Mouse (Mus musculus) E14TG2a.4 (cell line): ENCODE measurements at regions not wholly inside any gene's neighbourhood (a gene's known extent, or its start where the extent isn't known, plus 50 kb on each side); places are given as distances from the start of the nearest gene placed in this dataset.

ENCODE experiments used
- H3K27me3 ChIP-seq: 2 replicates; pipeline ENCODE4 v1.6.1; 2014; ENCODE audit warnings: low read length, control low read depth; ENCODE audit not compliant: insufficient read depth
- H3K36me3 ChIP-seq: 2 replicates; pipeline ENCODE4 v1.6.1; 2014; ENCODE audit warnings: low read length, control low read depth; ENCODE audit not compliant: insufficient read depth
- H3K4me1 ChIP-seq: replicated peaks from 2 replicates; pipeline ENCODE4 v1.6.1; 2014; ENCODE audit warnings: low read depth, low read length, control low read depth
- H3K4me3 ChIP-seq: replicated peaks from 2 replicates; pipeline ENCODE4 v1.5.1; 2014; ENCODE audit warnings: mild to moderate bottlenecking, low read length
- H3K9me3 ChIP-seq: 2 replicates; pipeline ENCODE4 v1.6.1; 2014; ENCODE audit warnings: low read length, control low read depth
- CTCF ChIP-seq: conservative IDR thresholded peaks from 2 replicates; pipeline ENCODE4 v1.5.1; 2014; ENCODE audit warnings: low read length
- NANOG ChIP-seq: IDR thresholded peaks from 2 replicates; pipeline ENCODE4 v1.6.1; 2014; ENCODE audit warnings: borderline replicate concordance, low read length, mixed read lengths
- POU5F1 ChIP-seq: IDR thresholded peaks from 2 replicates; pipeline ENCODE4 v1.6.1; 2014; ENCODE audit warnings: low read length, borderline replicate concordance

DNA sequence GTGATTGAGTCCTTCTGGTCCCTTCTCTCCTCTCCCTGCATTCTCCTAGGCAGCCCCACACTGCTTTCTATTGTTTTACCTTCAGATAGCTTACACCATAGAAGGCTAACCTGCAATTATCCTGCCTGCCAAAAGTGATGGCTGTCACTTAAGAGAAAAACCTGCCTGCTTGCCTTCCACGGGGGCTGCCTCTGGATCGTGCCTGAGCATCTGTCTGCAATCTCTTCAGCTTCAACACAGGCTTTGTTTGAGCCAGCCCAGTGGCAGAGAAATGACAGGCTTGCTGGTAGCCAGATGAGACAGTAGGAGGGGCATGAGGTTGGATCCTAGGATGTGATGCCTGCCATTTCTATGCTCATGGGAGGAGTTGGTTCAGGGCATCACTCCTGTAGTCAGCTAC, 345.2 kb upstream of the Tshz3 start:
- no peaks in the 10 kb centered on the region for H3K36me3 ChIP-seq
- H3K4me1 ChIP-seq = no peaks in the 10 kb centered on the region
- no peak for TF ChIP-seq POU5F1
- no peak for TF ChIP-seq CTCF
- no peak for TF ChIP-seq NANOG
- no peak overlapping the region for H3K4me3 ChIP-seq
- H3K9me3 ChIP-seq = no peaks in the 10 kb centered on the region
- no peaks in the 10 kb centered on the region; the same call in 1 of the 2 replicates for H3K27me3 ChIP-seq

DNA sequence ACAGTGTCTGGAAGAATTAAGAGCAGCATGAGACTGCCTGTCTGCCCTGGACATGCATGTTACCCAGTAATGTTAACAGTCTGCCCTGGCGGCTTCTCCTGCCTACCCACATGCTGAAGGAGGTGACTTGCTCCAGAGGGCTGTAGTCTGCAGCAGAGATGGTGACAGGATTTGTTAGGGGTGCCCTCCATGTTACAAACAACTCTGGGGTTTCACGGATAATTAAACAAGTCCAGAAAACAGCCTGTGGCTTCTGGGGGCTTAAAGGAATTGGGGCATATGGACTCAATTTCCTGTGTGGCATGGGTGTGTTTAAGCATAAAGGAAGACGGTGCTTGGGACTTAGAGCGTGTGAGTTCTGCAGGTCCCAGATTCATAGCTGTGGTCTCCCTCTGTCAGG, 347.3 kb upstream of the Tshz3 start:
- Histone ChIP-seq H3K4me3 (no peak overlapping the region), H3K9me3 (no peaks in the 10 kb centered on the region), H3K4me1 (no peaks in the 10 kb centered on the region), H3K36me3 (no peaks in the 10 kb centered on the region), H3K27me3 (no peaks in the 10 kb centered on the region; the same call in 1 of the 2 replicates)
- TF ChIP-seq CTCF (no peak), POU5F1 (no peak), NANOG (no peak)

DNA sequence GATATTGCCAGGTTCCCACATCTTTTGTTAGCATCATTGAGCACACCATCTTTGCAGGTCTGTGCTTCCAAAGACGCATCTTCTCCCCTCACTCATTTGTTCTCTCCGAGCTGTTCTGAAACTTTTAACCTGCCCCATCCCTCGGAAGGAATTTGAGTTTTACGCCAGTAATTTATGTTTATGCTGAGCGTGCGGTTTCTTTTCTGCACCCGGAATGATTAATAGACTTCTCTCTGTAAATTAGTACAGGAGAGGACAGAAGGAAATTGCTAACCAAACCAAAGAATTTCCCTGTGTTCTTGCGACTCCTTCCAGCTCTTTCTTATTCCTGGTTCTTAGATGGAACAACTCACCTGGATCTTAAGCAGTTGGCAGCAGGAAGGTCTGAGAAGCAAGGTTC, 349.7 kb upstream of the Tshz3 start:
- no peaks in the 10 kb centered on the region for H3K36me3 ChIP-seq
- no peak overlapping the region for H3K4me3 ChIP-seq
- no peaks in the 10 kb centered on the region for H3K9me3 ChIP-seq
- H3K27me3 ChIP-seq = no peaks in the 10 kb centered on the region; the same call in 1 of the 2 replicates
- H3K4me1 ChIP-seq = no peaks in the 10 kb centered on the region
- no peak for TF ChIP-seq POU5F1
- no peak for TF ChIP-seq NANOG
- no peak for TF ChIP-seq CTCF

DNA sequence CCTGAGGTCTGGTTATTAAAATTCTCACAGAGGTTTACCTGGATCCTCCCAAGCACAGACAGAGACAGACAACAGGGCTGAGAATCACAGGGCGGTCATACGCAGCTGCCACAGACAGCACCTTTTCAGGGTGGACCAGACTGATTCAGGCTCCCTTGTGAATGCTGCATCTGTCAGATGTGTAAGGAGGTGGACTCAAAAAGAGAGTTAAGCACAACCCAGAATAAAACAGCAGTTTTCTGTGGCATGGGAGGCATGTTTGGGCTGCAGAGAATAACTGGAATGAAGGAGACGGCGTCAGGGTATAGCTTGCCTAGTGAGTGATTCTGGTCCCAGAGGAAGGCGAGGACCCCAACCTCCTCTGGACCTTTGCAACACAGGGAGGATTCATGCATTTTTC, 363.1 kb upstream of the Tshz3 start:
- no peaks in the 10 kb centered on the region for H3K9me3 ChIP-seq
- H3K4me1 ChIP-seq = peaks cover 22% of the 10 kb centered on the region
- H3K36me3 ChIP-seq = no peaks in the 10 kb centered on the region
- no peak overlapping the region for H3K4me3 ChIP-seq
- TF ChIP-seq CTCF (no peak), POU5F1 (no peak), NANOG (no peak)
- H3K27me3 ChIP-seq = no peaks in the 10 kb centered on the region

DNA sequence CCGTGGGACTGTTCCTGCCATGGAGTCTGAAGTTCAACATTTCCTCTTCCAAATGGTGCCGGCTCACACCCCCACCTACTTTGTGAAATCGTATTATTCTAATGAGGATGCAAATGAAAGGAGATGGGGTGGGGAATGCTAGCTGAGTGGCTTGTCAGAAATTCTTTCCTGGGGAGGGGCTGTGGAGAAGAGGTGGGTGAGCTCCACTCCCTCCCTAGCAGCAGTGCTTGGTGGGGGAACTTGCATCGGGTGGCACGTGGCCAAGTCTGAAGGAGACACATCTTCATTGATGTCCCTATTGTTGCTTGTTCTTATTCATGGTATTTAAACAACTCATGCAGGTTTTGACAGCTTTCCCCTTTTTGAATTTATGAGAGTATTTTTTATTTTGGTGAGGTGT, 363.8 kb upstream of the Tshz3 start:
- H3K4me1 ChIP-seq = peaks cover 22% of the 10 kb centered on the region
- H3K9me3 ChIP-seq = no peaks in the 10 kb centered on the region
- no peak overlapping the region for H3K4me3 ChIP-seq
- no peaks in the 10 kb centered on the region for H3K36me3 ChIP-seq
- no peaks in the 10 kb centered on the region for H3K27me3 ChIP-seq
- TF ChIP-seq POU5F1 (no peak), CTCF (no peak), NANOG (no peak)

DNA sequence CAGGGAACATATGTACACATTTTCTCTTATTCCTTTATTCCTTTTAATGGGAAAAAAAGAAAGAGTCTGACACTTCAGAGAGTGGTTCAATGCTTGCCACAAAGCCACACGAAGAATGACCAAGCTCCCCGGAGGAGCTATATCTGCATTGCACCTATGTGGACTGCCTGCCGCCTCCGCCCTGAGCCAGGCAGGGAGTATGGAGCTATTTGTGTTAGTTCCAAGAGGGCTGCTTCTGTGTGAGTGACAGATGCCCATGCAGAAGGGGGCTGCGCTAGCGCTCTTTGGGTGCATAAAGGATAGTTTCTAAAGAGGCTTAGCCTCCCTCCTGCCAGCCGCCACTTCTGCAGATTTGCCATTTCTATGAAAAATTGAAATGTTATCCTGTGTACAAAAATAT, 365.3 kb upstream of the Tshz3 start:
- Histone ChIP-seq H3K27me3 (no peaks in the 10 kb centered on the region), H3K4me1 (peaks cover 22% of the 10 kb centered on the region), H3K36me3 (no peaks in the 10 kb centered on the region), H3K9me3 (no peaks in the 10 kb centered on the region), H3K4me3 (peak overlapping the region; percentile 51)
- no peak for TF ChIP-seq NANOG
- TF ChIP-seq CTCF = no peak
- TF ChIP-seq POU5F1 = no peak

DNA sequence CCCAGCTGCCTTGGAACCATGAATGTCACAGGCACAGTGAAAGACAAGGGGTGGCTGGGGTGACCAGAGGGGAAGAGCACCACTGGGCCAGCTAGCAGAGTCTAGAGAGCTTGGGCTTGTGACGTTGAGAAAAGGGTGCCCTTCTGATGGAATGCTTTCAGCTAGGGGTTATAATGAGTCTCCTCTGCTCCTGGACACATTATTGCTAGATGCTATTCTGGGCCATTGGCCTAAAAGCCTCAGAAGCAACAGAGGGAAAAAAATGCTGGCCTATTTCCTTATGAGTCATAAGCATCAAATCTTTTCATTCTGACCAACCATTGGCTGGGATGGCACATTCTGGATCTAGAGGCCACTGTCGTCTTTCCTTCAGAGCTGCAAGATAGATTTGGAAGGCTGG, 369.8 kb upstream of the Tshz3 start:
- no peaks in the 10 kb centered on the region for H3K27me3 ChIP-seq
- H3K9me3 ChIP-seq = peaks cover 4% of the 10 kb centered on the region; the same call in 1 of the 2 replicates
- H3K4me3 ChIP-seq = no peak overlapping the region
- no peaks in the 10 kb centered on the region for H3K36me3 ChIP-seq
- H3K4me1 ChIP-seq = peaks cover 10% of the 10 kb centered on the region
- TF ChIP-seq CTCF (no peak), NANOG (no peak), POU5F1 (no peak)

DNA sequence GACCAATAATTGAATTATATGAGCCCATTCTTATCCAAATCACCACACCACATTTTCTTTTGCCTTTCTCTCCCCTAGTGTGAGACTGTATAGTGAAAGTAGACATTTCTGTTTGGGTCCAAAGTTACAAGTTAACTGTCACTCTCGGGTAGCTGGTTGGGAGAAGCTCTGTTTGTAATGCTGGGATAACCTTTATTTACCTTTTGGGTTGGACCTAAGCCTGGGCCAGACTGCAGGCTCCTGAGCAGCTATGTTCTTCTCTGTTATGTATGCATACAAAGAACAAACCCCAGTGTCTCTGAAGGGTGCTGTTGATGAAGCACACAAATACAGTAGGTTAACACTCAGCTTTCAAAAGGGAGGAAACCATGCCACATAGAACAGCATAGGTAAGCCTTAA, 373.9 kb upstream of the Tshz3 start:
- TF ChIP-seq POU5F1 = no peak
- no peak for TF ChIP-seq CTCF
- no peak for TF ChIP-seq NANOG
- no peak overlapping the region for H3K4me3 ChIP-seq
- no peaks in the 10 kb centered on the region for H3K27me3 ChIP-seq
- no peaks in the 10 kb centered on the region for H3K36me3 ChIP-seq
- H3K9me3 ChIP-seq = peaks cover 4% of the 10 kb centered on the region; the same call in 1 of the 2 replicates
- H3K4me1 ChIP-seq = no peaks in the 10 kb centered on the region

DNA sequence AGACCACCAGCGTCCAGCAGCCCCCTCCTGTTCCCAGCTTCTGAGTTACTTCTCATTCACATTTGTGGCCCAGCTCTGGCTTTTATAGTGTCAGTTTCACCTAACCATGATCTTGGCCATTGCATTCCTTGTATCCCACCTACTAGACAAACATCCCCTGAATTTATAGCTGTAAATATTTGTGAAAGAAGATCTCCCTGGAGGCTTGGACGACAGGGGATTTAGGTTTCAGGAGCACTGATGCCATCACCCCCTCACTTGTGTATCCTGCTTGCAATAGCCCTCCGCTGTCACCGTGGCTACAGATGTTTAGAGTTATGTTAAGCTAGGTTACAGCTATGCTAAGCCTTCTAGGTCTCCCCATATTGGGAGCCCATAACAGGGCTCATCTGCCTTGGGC, 375.7 kb upstream of the Tshz3 start:
- Histone ChIP-seq H3K9me3 (peaks cover 4% of the 10 kb centered on the region; the same call in 1 of the 2 replicates), H3K4me1 (no peaks in the 10 kb centered on the region), H3K36me3 (no peaks in the 10 kb centered on the region), H3K4me3 (no peak overlapping the region), H3K27me3 (no peaks in the 10 kb centered on the region)
- TF ChIP-seq POU5F1 (no peak), CTCF (no peak), NANOG (no peak)
